In genomic region chr1:132335378-132335965, GRCm38 (mm10) we compare ENCODE assay signal across 10 mouse cellular contexts. TPM values are rescaled to one million over a fixed set of nuclear protein-coding genes. Genes with fewer than 3 reads are reported as not detected.
DNase-seq lines count a peak whose midpoint lies in the region; ATAC-seq and TF ChIP-seq lines count a peak whose summit lies in the region.
"Had no signal": no experiment of that assay in that cellular context is flagged by ENCODE, and none has a peak within 500 bp of the region (broad histone marks: within the 10 kb centered on the region; RNA-seq: fewer than 3 reads in every experiment).

No protein-coding gene starts in this region.

- H3K9me3 ChIP-seq in forebrain, embryonic 12.5 days, result no peaks in the 10 kb centered on the region
- no peaks in the 10 kb centered on the region for H3K9me3 ChIP-seq in forebrain, postnatal 0 days (ENCODE audit: low read length)
- no peaks in the 10 kb centered on the region for H3K9me3 ChIP-seq in midbrain, embryonic 14.5 days (ENCODE audit: control insufficient read depth, low read length)

- TF ChIP-seq POLR2A in embryonic fibroblast, embryonic 13.5 days (IDR thresholded peaks at IDR 0.05; ENCODE audit: low read depth, low read length), result no peak

- DNase-seq in forebrain, postnatal 0 days, result no peak
- DNase-seq in kidney, adult 9 months, result peak; percentile 86
- DNase-seq in midbrain, embryonic 14.5 days, result peak; percentile 60
- DNase-seq in thymus, postnatal 4 days, result no peak
- no peak for DNase-seq in layer of hippocampus, adult 11-12 months (ENCODE audit: low spot score)
- DNase-seq in adrenal gland, postnatal 14 days, result no peak

- peaks cover 78% of the 10 kb centered on the region for H3K4me1 ChIP-seq in forebrain, embryonic 12.5 days
- no peaks in the 10 kb centered on the region for H3K4me1 ChIP-seq in forebrain, postnatal 0 days (ENCODE audit: insufficient read depth)
- peaks cover 22% of the 10 kb centered on the region for H3K4me1 ChIP-seq in embryonic fibroblast, embryonic 13.5 days (ENCODE audit: control insufficient read depth, insufficient read depth, low read length)
- peaks cover 53% of the 10 kb centered on the region for H3K4me1 ChIP-seq in midbrain, embryonic 14.5 days (ENCODE audit: control insufficient read depth, insufficient read depth, low read length)

- TF ChIP-seq CTCF in forebrain, postnatal 0 days (IDR thresholded peaks at IDR 0.05; ENCODE audit: low read depth), result no peak
- TF ChIP-seq CTCF in embryonic fibroblast, embryonic 13.5 days (IDR thresholded peaks at IDR 0.05; ENCODE audit: borderline replicate concordance, insufficient read depth, low read length), result no peak

- no peaks in the 10 kb centered on the region for H3K27me3 ChIP-seq in forebrain, embryonic 12.5 days
- H3K27me3 ChIP-seq in forebrain, postnatal 0 days (ENCODE audit: insufficient read depth, low read length), result no peaks in the 10 kb centered on the region
- H3K27me3 ChIP-seq in midbrain, embryonic 14.5 days (ENCODE audit: control insufficient read depth, insufficient read depth, low read length), result no peaks in the 10 kb centered on the region

- no peak for ATAC-seq in forebrain, embryonic 12.5 days (ENCODE audit: low FRiP score)
- no peak for ATAC-seq in forebrain, postnatal 0 days
- no peak for ATAC-seq in midbrain, embryonic 14.5 days (ENCODE audit: low FRiP score, low TSS enrichment)
- ATAC-seq: CD4-positive, CD25-positive, alpha-beta regulatory T cell, adult 4 months had no signal

- no peak overlapping the region for H3K9ac ChIP-seq in forebrain, embryonic 12.5 days
- no peak overlapping the region for H3K9ac ChIP-seq in forebrain, postnatal 0 days
- H3K9ac ChIP-seq in midbrain, embryonic 14.5 days (replicated peaks; ENCODE audit: low read length), result no peak overlapping the region

- peak overlapping the region; percentile 93 for H3K27ac ChIP-seq in forebrain, embryonic 12.5 days
- no peak overlapping the region for H3K27ac ChIP-seq in forebrain, postnatal 0 days (ENCODE audit: low read depth, low read length)
- peak overlapping the region; percentile 91 for H3K27ac ChIP-seq in embryonic fibroblast, embryonic 13.5 days (ENCODE audit: insufficient read depth, low read length)
- H3K27ac ChIP-seq in midbrain, embryonic 14.5 days (replicated peaks; ENCODE audit: low read depth, low read length), result no peak overlapping the region

- H3K4me3 ChIP-seq in forebrain, embryonic 12.5 days (replicated peaks), result no peak overlapping the region
- H3K4me3 ChIP-seq in forebrain, postnatal 0 days (ENCODE audit: low read depth, low read length), result no peak overlapping the region
- no peak overlapping the region for H3K4me3 ChIP-seq in embryonic fibroblast, embryonic 13.5 days (ENCODE audit: insufficient read depth, low read length)
- no peak overlapping the region for H3K4me3 ChIP-seq in midbrain, embryonic 14.5 days (replicated peaks; ENCODE audit: low read depth, low read length)

- H3K36me3 ChIP-seq in forebrain, embryonic 12.5 days (replicated peaks), result peaks cover 23% of the 10 kb centered on the region
- H3K36me3 ChIP-seq in forebrain, postnatal 0 days (ENCODE audit: insufficient read depth), result peaks cover 5% of the 10 kb centered on the region; the same call in 1 of the 2 replicates
- H3K36me3 ChIP-seq in midbrain, embryonic 14.5 days (ENCODE audit: control insufficient read depth, insufficient read depth, low read length), result peaks cover 26% of the 10 kb centered on the region

- WGBS in forebrain, embryonic 12.5 days, result 21% methylated on average over 12 of the region's 12 CpGs
- 27% methylated on average over 12 of the region's 12 CpGs for WGBS in forebrain, postnatal 0 days
- 19% methylated on average over 12 of the region's 12 CpGs for WGBS in midbrain, embryonic 14.5 days

- no peak overlapping the region for H3K4me2 ChIP-seq in forebrain, embryonic 12.5 days
- no peak overlapping the region for H3K4me2 ChIP-seq in forebrain, postnatal 0 days (ENCODE audit: low read depth)
- H3K4me2 ChIP-seq in midbrain, embryonic 14.5 days (ENCODE audit: low read length), result no peak overlapping the region

RNA-seq across cellular contexts. Expression of gene Nuak2, which starts 19.5 kb away (rescaled TPM):
- polyA plus RNA-seq in forebrain, embryonic 12.5 days (2016; fragmentation: Nextera tagmentation; extraction: Ambion mirVana), result 49.9 and 54.0 TPM in 2 replicates
- 4.4 and 4.5 TPM in 2 replicates for total RNA-seq in forebrain, postnatal 0 days (2014; rRNA removed)
- 4.3 and 6.8 TPM in 2 replicates for polyA plus RNA-seq in forebrain, postnatal 0 days (2015; fragmentation: Nextera tagmentation; extraction: Ambion mirVana)
- polyA plus RNA-seq in embryonic fibroblast, embryonic 13.5 days (2011; ENCODE audit: insufficient read length, low read depth, missing spikeins), result 9.2 and 14.2 TPM in 2 replicates
- polyA plus RNA-seq in midbrain, embryonic 14.5 days (2014; fragmentation: Nextera tagmentation; extraction: Ambion mirVana), result 22.3 and 38.0 TPM in 2 replicates
- total RNA-seq in adrenal gland, postnatal 14 days (2021), result 3.7 and 5.6 TPM in 2 replicates

RNA-seq across cellular contexts. Expression of gene Klhdc8a, which starts 37.0 kb away (rescaled TPM):
- 1.7 TPM in 2 replicates for polyA plus RNA-seq in forebrain, embryonic 12.5 days (2016; fragmentation: Nextera tagmentation; extraction: Ambion mirVana)
- 10.3 and 11.2 TPM in 2 replicates for total RNA-seq in forebrain, postnatal 0 days (2014; rRNA removed)
- 4.5 and 6.3 TPM in 2 replicates for polyA plus RNA-seq in forebrain, postnatal 0 days (2015; fragmentation: Nextera tagmentation; extraction: Ambion mirVana)
- 10.5 and 16.1 TPM in 2 replicates for polyA plus RNA-seq in embryonic fibroblast, embryonic 13.5 days (2011; ENCODE audit: insufficient read length, low read depth, missing spikeins)
- 10.1 and 11.1 TPM in 2 replicates for polyA plus RNA-seq in midbrain, embryonic 14.5 days (2014; fragmentation: Nextera tagmentation; extraction: Ambion mirVana)
- 64.1 and 71.4 TPM in 2 replicates for total RNA-seq in adrenal gland, postnatal 14 days (2021)
- total RNA-seq: common myeloid progenitor, adult 5-6 weeks had no signal

RNA-seq across cellular contexts. Expression of gene Tmcc2, which starts 55.6 kb away (rescaled TPM):
- 24.0 and 26.9 TPM in 2 replicates for polyA plus RNA-seq in forebrain, embryonic 12.5 days (2016; fragmentation: Nextera tagmentation; extraction: Ambion mirVana)
- 104 TPM in 2 replicates for total RNA-seq in forebrain, postnatal 0 days (2014; rRNA removed)
- polyA plus RNA-seq in forebrain, postnatal 0 days (2015; fragmentation: Nextera tagmentation; extraction: Ambion mirVana), result 37.4 and 41.9 TPM in 2 replicates
- polyA plus RNA-seq in embryonic fibroblast, embryonic 13.5 days (2011; ENCODE audit: insufficient read length, low read depth, missing spikeins), result 11.6 and 12.6 TPM in 2 replicates
- polyA plus RNA-seq in midbrain, embryonic 14.5 days (2014; fragmentation: Nextera tagmentation; extraction: Ambion mirVana), result 28.4 and 29.1 TPM in 2 replicates
- total RNA-seq in adrenal gland, postnatal 14 days (2021), result 12.1 and 26.9 TPM in 2 replicates

Comparison
In these comparisons a context has a peak if more than half of its experiments do, and no peak if none do; other contexts are left out.
1. H3K27ac ChIP-seq: peak in forebrain, embryonic 12.5 days (single experiment) and embryonic fibroblast, embryonic 13.5 days (single experiment); none in forebrain, postnatal 0 days (single experiment) and midbrain, embryonic 14.5 days (single experiment).
2. DNase-seq: peak in kidney, adult 9 months (single experiment) and midbrain, embryonic 14.5 days (single experiment); none in forebrain, postnatal 0 days (single experiment), thymus, postnatal 4 days (single experiment), layer of hippocampus, adult 11-12 months (single experiment) and adrenal gland, postnatal 14 days (single experiment).